Mouse (Mus musculus) hindbrain, postnatal 0 days (tissue): ENCODE measurements around the gene Lipm. TPM values are rescaled to one million over a fixed set of nuclear protein-coding genes. Genes with fewer than 3 reads are reported as not detected.

ENCODE experiments used
- ATAC-seq: fragments of 200-750 bp; cut with Nextera tagmentation; 2 replicates; pipeline ENCODE4 v1.8.0; 2017; ENCODE audit warnings: mild to moderate bottlenecking, moderate TSS enrichment, moderate library complexity
- DNase-seq: peaks from one replicate; pipeline ENCODE4 v3.0.0-alpha.2; 2015; ENCODE audit warnings: low spot score
- H3K27ac ChIP-seq: fragments of 300-500 bp; sonication (generic); 2 replicates; pipeline ENCODE4 v1.5.1; 2014; ENCODE audit warnings: mild to moderate bottlenecking
- H3K27me3 ChIP-seq: fragments of 300-500 bp; sonication (generic); 2 replicates; pipeline ENCODE4 v1.6.1; 2014; ENCODE audit warnings: low read length, mixed read lengths; ENCODE audit not compliant: insufficient read depth
- H3K36me3 ChIP-seq: fragments of 300-500 bp; sonication (generic); 2 replicates; pipeline ENCODE4 v1.6.1; 2014; ENCODE audit warnings: low read length, mixed read lengths; ENCODE audit not compliant: insufficient read depth
- H3K4me1 ChIP-seq: fragments of 300-500 bp; sonication (generic); 2 replicates; pipeline ENCODE4 v1.6.1; 2014; ENCODE audit warnings: antibody characterized with exemption, low read length, mixed read lengths; ENCODE audit not compliant: insufficient read depth
- H3K4me2 ChIP-seq: fragments of 300-500 bp; sonication (generic); 2 replicates; pipeline ENCODE4 v1.6.1; 2014; ENCODE audit warnings: low read depth, mild to moderate bottlenecking, low read length, moderate library complexity, mixed read lengths
- H3K4me3 ChIP-seq: fragments of 300-500 bp; sonication (generic); 2 replicates; pipeline ENCODE4 v1.5.1; 2014; ENCODE audit warnings: low read length
- H3K9ac ChIP-seq: fragments of 300-500 bp; sonication (generic); replicated peaks from 2 replicates; pipeline ENCODE4 v1.6.1; 2014; ENCODE audit warnings: mild to moderate bottlenecking, low read length, moderate library complexity, mixed read lengths
- H3K9me3 ChIP-seq: fragments of 300-500 bp; sonication (generic); 2 replicates; pipeline ENCODE4 v1.6.1; 2016; ENCODE audit warnings: low read length, mixed read lengths
- CTCF ChIP-seq: IDR thresholded peaks from 2 replicates; pipeline ENCODE4 v1.5.1; 2016; ENCODE audit warnings: antibody characterized with exemption, control low read depth, low read depth
- WGBS: fragments of 180-500 bp; shearing (Covaris S2); extraction: QIAGEN DNeasy Blood & Tissue Kit; methylation state at CpG from one replicate; pipeline ENCODE4 v1.1.7; 2014; 5-methylcytosine and 5-hydroxymethylcytosine counted together
- microRNA-seq, 2 experiments: library from miRNA; unstranded; fragments of <30 nt; microRNA quantifications; one replicate each; pipeline ENCODE4; 2016
- polyA plus RNA-seq: library from polyadenylated mRNA; unstranded; fragments of >200 nt; fragmentation: Nextera tagmentation; extraction: Ambion mirVana; gene quantifications from 2 replicates; pipeline ENCODE4 v1.2.1, GENCODE M21; 2015
- total RNA-seq: library from RNA; depleted of rRNA; stranded (reverse); fragments of >200 nt; gene quantifications from 2 replicates; pipeline ENCODE4 v1.2.3, GENCODE M21; 2014; rRNA removed

Gene Lipm
- total and polyA plus RNA-seq, 2 experiments from 2014 or later = 0.16 TPM; not detected in 1

DNA sequence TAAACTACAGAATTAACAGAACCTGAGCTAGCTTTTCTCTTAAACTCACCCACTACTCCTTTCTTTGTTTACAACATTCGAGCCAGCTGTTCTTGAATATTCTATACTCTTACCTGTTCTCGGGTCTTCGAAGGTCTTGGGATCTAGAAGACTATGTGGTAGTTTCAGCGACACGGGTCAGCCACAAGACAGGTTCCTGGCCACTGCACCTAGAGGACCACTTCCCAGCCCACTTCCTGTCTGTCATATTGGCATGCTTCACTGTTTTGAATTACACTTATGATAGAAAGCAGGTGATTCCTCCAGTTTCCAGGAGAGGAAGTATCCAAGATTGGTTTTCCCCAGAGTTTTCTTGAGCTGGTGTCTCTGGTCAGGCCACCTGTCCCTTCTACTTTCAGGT, 62.0 kb downstream of the Lipm start:
- no peak overlapping the region for H3K27ac ChIP-seq
- no peak overlapping the region for H3K4me3 ChIP-seq
- no peak for ATAC-seq
- no peak for TF ChIP-seq CTCF
- no peak for DNase-seq
- WGBS = 93% methylated on average over 5 of the region's 5 CpGs
- H3K9ac ChIP-seq = no peak overlapping the region
- H3K9me3 ChIP-seq = no peaks in the 10 kb centered on the region
- no peaks in the 10 kb centered on the region for H3K27me3 ChIP-seq
- no peak overlapping the region for H3K4me2 ChIP-seq
- H3K4me1 ChIP-seq = no peaks in the 10 kb centered on the region
- H3K36me3 ChIP-seq = no peaks in the 10 kb centered on the region

DNA sequence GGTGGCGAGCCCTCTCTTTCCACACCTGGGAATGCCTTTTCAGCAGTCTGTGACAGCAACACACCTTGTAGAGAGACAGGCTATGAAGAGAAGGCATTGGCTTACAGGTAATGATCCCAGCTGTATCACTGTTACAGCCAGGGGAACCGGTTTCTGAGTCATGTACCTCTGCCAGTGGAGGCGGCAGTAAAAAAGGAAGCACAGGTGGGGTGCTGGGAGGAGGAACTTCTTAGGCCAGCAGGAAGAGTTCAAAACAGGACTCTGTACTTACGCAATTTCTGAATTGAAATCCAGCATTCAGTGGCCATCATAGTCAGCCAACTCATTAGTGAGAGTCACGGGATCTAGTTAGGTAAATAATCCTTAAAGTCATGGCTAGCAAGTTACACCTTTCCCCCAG, 65.2 kb downstream of the Lipm start, which contains the start of gene Ankrd22:
TSS of gene Ankrd22 (minus strand) at position 163 of the 400 bp plus-strand sequence.
- ATAC-seq = no peak
- no peak within 1 kb of the TSS for H3K27ac ChIP-seq

DNA sequence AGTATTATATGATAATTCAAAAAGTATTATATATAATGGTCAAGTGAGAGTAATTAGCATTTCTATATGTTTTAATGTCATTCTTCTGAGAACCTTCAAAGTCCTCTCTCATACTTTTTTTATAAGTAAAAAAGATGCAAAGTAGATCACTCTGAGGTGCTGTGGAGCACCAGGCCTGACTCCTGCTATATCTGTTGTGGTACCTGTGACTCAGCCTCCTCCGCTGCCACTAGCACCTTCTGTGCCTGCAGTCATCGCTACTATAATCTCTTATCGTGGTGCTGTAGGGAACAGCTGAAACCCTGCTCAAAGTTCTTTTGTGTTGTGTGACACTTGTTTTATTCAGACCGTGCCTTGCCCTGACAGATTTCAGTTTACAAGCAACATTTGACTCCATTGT, 65.7 kb downstream of the Lipm start:
- TF ChIP-seq CTCF = no peak
- DNase-seq (no peak), ATAC-seq (no peak)
- no peaks in the 10 kb centered on the region for H3K27me3 ChIP-seq
- H3K4me2 ChIP-seq = no peak overlapping the region
- H3K27ac ChIP-seq = no peak overlapping the region
- no peak overlapping the region for H3K4me3 ChIP-seq
- no peak overlapping the region for H3K9ac ChIP-seq
- WGBS = 70% methylated on average over 4 of the region's 4 CpGs
- H3K36me3 ChIP-seq = no peaks in the 10 kb centered on the region
- H3K4me1 ChIP-seq = no peaks in the 10 kb centered on the region
- no peaks in the 10 kb centered on the region for H3K9me3 ChIP-seq

More for the DNA sequence above, 65.2 kb downstream of the Lipm start, which contains the start of gene Ankrd22:
- Histone ChIP-seq H3K27me3 (no peaks in the 10 kb centered on the region), H3K36me3 (no peaks in the 10 kb centered on the region), H3K4me1 (no peaks in the 10 kb centered on the region), H3K4me3 (no peak within 1 kb of the TSS), H3K9ac (no peak within 1 kb of the TSS), H3K4me2 (no peak within 1 kb of the TSS), H3K9me3 (no peaks in the 10 kb centered on the region)
- 80% methylated on average over 5 of the region's 5 CpGs for WGBS
- no peak for TF ChIP-seq CTCF
- no peak for DNase-seq

DNA sequence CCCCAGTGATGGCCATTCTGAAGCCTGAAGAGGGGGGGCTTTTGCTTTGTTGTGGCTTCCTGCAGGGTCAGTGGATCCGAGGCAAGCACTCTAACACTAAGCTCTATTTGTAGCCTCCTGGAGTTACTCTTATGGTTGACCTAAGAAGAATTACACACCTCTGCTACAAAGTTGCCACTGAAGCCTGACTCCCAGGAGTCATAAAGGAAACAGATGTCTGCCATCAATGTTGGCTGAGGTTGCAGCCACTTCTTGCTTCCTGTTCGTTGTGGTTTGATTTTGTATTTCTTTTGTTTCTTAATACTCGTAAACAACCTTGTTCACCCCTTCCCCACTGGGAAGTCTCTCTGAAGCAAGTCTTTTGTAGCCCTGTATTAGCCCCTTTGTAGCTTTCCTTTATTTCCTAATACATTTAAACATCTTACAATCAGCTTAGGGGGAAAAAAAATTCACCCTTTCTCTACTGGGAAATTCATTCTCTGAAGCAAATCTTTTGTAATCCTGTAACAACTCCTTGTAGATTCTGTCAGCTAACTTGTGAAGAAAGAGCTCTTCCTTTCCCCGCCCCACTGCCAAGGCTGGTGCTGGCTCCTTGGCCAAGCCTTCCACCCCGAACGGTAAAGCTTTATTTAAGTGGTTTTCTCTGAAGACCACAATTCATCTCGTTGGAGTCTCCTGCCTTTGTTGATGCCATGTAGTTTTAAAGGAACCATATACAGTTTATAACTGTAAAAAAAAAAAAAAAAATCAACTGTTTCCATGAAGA, 67.3 kb downstream of the Lipm start:
- H3K9ac ChIP-seq = no peak overlapping the region
- ATAC-seq (no peak), DNase-seq (no peak)
- H3K4me3 ChIP-seq = no peak overlapping the region
- WGBS = 41% methylated on average over 7 of the region's 7 CpGs
- no peak for TF ChIP-seq CTCF
- H3K4me2 ChIP-seq = no peak overlapping the region
- no peaks in the 10 kb centered on the region for H3K36me3 ChIP-seq
- no peaks in the 10 kb centered on the region for H3K4me1 ChIP-seq
- no peak overlapping the region for H3K27ac ChIP-seq
- no peaks in the 10 kb centered on the region for H3K9me3 ChIP-seq
- H3K27me3 ChIP-seq = no peaks in the 10 kb centered on the region

DNA sequence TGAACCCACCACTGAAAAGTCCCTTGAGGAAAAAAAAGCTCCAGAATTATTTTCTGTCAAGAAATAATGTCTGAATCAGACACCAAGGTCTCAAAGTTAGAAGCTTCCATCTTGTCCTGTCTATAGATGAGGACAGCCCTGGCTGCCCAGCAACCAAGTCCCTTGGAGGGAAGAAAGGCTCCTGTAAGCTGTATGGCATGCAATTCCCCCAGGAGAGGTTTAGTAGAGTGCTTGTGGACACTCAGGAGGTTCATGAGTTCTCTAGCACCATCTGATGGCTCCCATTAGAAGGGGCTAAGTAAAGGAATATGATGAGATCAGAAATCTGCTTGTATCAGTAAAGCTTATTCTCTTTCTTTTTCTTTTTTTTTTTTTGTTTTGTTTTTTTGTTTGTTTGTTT, 68.4 kb downstream of the Lipm start:
- DNase-seq (no peak), ATAC-seq (no peak)
- Histone ChIP-seq H3K27ac (no peak overlapping the region), H3K9me3 (no peaks in the 10 kb centered on the region), H3K4me2 (no peak overlapping the region), H3K4me3 (no peak overlapping the region), H3K4me1 (no peaks in the 10 kb centered on the region), H3K9ac (no peak overlapping the region), H3K27me3 (no peaks in the 10 kb centered on the region), H3K36me3 (no peaks in the 10 kb centered on the region)
- no peak for TF ChIP-seq CTCF

DNA sequence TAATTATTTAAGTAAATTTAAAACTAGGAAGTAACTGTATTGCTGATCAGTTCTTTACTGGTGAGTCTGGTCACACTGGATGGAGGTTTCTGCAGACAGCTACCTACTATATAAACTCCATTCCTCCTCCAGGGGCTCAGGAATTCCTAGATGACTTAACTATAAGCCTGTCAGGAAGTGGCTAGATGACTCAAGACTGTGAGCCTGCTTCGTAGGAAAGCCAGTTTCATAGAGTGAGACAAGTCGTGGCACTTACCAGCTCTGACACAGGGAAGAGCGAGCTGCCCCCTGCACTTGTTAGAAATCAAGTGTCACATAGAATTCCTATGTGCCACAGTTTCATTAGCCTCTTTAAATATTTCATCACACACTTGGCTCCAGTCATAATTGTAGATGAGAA, 70.4 kb downstream of the Lipm start:
- no peak for TF ChIP-seq CTCF
- 75% methylated on average over 3 of the region's 3 CpGs for WGBS
- DNase-seq (no peak), ATAC-seq (no peak)
- H3K36me3 ChIP-seq = no peaks in the 10 kb centered on the region
- H3K4me1 ChIP-seq = no peaks in the 10 kb centered on the region
- no peaks in the 10 kb centered on the region for H3K27me3 ChIP-seq
- no peaks in the 10 kb centered on the region for H3K9me3 ChIP-seq
- H3K4me3 ChIP-seq = no peak overlapping the region
- no peak overlapping the region for H3K4me2 ChIP-seq
- no peak overlapping the region for H3K9ac ChIP-seq
- H3K27ac ChIP-seq = no peak overlapping the region

Small RNAs within 50 kb of the gene (microRNA-seq; reads per million reads assigned to microRNA genes)
- 0 reads per million in 2 experiments for gene Gm23334

Other genes starting within 250 kb of the Lipm start
- not detected in 2 replicates for gene Lipf, start 139.7 kb upstream of the Lipm start, total RNA-seq
- gene Lipf, start 139.7 kb upstream of the Lipm start, polyA plus RNA-seq = not detected in 2 replicates
- not detected in 2 replicates for gene Lipk, start 92.6 kb upstream of the Lipm start, total RNA-seq
- gene Lipk, start 92.6 kb upstream of the Lipm start, polyA plus RNA-seq = 0.06 and 0.14 TPM in 2 replicates
- gene Lipn, start 33.6 kb upstream of the Lipm start, total RNA-seq = not detected in 2 replicates
- not detected in 2 replicates for gene Lipn, start 33.6 kb upstream of the Lipm start, polyA plus RNA-seq
- gene Ankrd22, start 65.1 kb downstream of the Lipm start, total RNA-seq = not detected in 2 replicates
- not detected in 2 replicates for gene Ankrd22, start 65.1 kb downstream of the Lipm start, polyA plus RNA-seq
- gene Stambpl1, start 91.3 kb downstream of the Lipm start, total RNA-seq = 16.1 and 21.2 TPM in 2 replicates
- 19.4 and 19.5 TPM in 2 replicates for gene Stambpl1, start 91.3 kb downstream of the Lipm start, polyA plus RNA-seq
- 8.1 and 8.6 TPM in 2 replicates for gene Acta2, start 154.7 kb downstream of the Lipm start, total RNA-seq
- 6.7 and 13.1 TPM in 2 replicates for gene Acta2, start 154.7 kb downstream of the Lipm start, polyA plus RNA-seq
- 0.47 and 0.78 TPM in 2 replicates for gene Fas, start 189.7 kb downstream of the Lipm start, total RNA-seq
- 2.4 and 2.8 TPM in 2 replicates for gene Fas, start 189.7 kb downstream of the Lipm start, polyA plus RNA-seq